Mouse (Mus musculus): ENCODE measurements around the gene Nfix.

The Nfix gene

DNA sequence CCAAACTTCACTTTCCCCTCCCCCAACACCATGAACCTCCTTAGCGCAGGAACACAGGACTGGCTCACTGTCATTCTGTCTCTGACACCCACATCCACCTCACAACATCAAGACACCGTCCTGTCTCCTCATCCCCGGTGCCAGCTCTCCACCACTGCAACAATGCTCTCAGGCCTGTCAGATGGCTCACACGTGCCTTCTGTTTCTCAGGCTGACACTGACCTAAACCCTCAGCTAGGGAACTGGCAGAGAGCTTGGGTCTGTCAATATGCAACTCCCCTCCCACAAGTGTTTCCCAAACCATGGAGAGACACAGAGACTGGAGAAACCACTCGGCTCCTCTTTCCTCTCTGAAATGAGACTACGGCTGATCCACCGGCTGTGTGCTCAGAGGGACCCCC, 39.7 kb downstream of the Nfix start:
- DNase-seq: no peak

DNA sequence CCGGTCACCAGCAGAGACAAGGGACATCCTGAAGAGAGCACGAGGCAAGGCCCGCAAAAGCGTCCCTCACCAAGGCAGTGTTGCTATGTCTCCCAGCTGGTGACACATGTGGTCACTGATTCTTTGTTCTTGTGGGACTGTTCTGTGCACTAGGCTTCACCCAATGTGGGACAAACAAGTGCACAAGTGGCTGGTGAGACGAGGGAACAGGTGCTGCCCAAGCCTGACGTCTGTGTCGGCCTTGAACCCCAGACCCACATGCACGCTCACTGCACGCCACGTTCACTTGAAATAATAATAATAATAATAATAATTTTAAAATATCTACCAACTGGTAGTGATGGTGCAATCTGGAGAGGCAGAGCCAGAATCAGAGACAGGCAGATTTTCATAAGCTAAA, 40.4 kb downstream of the Nfix start:
- DNase-seq: no peak

DNA sequence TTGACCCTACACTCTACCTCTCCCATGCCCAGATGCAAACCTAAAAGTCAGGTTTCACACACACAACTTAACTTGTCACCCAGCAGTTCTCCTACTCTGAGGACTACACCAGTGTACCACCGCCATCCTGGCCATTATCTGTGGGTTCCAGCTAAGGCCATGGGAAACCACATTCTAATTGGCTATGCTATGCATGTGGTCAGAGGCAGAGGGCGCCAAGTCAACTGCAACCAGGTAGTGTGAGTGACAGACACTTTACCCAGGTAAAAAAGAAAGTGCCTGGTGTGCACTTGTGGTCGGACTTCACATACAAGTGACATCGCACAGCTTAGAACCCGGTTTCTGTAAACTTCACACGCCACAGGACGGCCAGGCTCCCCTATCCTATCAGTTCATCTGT, 41.0 kb downstream of the Nfix start:
- DNase-seq: peak; percentile 45

DNA sequence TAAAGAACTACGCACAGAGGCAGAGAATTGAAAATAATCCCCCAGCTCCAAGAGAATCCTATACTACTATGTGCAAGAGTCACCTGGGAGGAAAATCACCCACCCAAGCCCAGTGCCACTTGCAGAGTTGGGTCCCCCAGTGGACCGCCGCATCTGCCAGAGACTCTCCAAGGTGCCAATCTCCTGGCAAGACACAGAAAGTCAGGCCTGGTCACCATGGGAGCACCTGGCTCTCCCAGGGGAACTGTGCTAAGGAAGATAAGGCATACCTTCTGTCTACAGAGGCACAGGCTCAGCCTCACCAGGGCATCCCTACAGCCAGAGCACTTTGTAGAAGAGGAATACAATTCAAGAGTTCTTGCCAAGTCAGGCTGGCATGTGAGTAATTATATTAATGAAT, 41.8 kb downstream of the Nfix start:
- no peak for DNase-seq

DNA sequence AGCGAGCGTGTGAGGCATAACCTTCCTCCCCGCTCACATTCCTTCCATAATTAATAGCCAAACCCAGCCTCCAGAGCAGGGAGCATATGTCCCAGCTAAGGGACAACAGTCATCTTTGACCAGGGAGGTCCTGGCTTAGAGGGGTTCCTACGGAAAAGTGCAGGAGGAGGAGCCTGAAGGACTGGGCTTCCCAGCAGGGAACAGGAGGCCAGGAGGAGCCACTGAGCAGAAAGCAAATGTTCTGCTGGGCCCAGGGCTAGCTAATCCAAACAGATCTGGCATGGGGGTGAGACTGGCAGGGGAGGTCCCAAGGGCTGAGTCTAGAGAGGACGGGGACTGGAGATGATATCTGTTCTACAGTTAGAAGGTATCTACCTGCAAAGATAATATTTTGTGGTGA, 42.6 kb downstream of the Nfix start:
- no peak for DNase-seq

DNA sequence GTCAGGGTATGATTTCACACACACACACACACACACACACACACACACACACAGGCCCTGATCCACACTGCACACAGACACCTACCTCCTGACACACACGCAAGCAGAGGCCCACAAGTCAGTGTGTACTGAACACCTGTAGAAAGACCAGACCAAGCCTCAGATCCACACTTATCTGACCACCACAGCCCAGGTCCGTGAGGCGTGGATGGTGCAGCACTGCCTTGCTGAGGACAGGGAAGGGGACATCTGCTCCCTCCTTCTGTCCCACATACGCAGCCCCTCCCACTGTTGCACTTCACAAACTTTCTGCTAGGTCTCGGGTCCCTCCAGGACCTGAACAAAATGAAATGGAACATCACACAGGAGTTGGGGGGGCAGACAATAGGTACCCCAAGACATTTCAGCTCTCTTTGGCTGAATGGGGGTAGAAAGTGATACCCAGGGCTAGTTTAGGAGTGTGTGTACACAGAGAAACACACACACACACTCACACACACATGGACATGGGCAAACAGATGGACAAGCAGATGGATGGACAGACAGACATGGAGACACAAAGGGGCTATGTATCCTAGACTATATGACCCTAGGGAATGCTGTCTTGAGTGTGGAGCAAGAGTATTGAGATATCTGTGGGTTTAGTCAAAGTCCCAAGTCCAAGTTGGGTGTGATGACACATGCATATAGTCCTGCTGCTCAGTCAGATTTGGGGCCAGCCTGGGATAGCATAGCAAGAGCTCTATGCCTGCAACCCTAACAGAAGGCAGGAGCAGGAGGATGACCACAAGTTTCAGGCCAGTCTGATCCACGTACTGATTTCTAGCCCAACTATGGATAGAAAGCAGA, 47.2 kb downstream of the Nfix start:
- DNase-seq: no peak

DNA sequence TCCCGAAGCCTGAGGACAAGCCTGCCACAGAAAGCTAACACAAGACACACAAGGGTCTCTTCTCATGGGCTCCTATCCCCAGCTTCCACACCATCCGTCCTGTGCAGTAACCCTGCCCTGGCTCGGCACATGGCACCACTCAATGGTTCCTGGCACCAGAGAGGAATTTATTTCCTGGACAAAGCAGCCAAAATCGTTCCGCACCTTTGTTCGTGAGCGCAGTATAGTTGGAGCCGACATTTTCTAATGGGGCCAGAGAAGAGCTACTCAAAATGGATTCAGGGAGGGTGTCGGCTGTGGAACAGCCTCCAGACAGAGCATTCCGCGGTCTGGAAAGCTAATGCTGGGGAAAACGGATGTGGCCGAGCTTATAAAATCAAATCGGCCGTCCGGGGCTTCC, 50.6 kb downstream of the Nfix start:
- DNase-seq: no peak

DNA sequence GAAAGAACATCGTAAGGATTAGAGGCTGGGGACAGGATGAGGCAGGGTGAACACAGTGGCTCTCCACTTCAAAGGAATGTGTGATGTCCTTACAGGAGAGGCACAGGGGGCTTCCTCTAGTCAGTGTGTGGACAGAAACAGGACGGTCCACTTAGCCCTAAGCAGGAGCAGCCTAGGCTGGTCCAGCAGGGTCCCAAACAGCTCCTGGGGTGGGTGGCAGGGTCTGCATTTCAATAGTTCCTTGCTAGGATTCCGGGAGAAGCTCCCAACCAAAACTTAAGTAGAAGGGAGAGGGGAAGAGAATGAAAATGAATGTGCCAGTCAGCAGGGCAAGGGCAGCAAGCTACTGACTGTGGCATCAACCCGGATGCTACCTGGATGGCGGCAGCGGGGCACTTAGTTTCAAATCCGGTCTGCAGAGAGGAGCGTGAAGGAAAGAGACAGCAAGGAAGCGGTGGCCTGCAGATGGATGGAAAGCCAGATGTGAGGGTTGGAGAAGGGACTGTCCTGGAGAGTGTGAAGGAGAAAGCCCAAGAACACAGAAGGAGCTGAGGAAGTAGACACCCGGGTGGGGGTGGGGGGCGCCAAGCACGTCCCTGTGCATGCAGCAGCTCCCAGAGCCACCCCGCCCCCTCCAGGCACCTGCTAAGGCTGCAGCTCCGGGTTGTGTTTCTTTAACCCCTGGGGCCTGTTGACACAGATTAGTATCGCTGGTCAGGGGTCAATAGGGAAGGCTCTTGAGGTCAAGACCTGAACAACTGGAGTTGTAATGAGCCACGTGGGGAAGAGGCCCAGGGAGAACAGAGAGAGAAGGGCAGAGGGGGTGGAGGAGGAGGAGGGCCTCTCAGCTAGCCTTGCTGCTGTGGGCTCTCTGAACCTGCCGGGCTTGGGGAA, 54.9 kb downstream of the Nfix start:
- no peak for DNase-seq

DNA sequence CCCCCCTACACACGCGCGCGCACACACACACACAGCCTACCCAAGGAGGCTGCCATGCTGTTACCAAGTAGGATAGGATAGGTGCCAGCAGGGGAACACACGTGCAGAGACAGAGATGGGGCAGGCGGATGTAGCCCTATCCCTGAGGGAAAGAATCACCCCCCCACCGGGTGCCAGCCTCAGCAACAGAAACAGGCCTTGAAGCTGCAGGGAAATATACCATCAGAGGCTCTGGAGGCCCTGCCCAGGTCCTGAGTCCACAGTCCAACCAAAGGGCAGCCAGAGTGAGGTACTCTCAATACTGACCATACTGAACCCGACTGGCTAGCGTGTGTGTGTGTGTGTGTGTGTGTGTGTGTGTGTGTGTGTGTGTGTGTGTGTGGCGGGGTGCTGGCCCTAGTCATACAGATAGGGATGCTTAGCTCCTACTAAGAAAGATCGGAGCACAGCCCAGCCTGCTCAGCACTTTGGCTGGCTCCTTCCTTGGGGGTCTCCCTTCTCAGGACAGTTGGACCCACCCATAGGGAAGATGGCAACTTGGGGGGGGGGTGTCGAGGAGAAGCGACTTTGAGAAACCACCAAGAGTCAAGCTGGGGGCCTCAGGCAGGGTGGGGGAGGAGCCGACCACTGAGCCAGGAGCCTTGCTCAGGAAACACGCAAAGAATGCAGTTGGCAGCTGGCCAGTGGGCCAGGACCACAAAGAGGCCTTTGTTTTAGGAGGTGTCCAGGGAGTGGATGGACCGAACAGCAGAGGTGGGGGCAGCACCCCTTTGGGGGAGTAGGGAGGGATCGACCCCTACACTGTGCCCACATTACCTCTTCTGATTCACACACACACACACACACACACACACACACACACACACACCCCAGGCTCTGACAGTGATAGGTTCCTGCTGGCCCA, 56.4 kb downstream of the Nfix start:
- peak; percentile 62 for DNase-seq

DNA sequence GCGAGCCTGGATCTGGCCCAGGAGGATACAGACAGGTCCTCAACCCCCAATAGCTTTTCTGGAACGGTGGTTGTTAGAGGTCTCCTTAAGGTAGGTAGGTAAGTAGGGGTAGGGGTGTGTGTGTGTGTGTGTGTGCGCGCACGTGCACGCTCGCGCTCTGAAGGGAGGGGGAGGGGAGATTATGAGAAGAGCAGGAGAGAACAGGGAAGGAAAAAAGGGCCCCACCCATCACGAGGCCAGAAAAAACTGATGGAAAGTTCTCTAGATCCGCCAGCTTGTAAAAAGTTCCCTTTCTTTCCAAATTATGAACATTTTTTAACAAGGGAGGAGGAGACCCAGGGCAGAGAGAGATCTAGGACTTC, 57.1 kb downstream of the Nfix start:
- no peak for DNase-seq

DNA sequence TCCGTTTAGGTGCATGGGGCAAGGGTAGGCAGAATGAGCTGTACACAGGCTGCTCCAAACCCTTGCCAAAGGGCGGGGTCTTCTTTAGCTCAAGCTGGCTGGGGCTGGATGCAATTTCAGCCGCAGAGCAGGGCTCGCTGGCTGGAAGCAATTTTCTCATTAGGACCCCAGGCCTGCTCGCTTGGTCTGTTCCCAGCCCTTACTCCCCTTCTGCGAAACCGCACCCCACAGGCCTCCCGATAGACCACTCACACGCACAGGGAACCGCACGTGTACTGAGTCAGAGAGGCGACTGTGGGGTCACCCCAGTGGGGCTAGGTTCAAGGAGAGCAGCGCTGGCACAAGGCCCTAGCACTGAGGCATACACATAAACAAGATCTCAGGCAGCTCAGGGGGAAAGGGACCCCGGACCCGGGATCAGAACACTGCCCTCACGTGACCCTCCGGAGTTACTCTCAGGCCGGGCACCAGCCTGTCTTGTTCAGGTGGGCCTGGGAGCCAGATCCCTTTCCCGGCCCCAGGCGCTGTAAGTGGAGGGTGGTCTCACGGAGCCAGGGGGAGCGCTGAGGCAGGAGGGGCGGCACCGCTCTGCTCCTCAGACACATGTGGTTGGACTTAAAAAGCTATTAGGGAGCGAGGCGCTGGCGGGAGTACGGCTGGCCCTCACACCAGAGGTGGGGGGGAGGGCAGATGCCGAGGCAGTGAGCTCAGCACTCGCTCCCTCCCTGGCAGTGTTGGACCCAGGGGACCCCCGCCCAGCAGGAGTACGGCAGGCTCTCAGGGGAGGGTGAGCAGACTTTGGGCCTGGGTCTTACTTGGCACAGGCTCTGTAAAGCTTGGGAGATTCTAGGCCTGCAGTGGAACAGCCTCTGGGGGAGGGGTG, 57.7 kb downstream of the Nfix start:
- no peak for DNase-seq

DNA sequence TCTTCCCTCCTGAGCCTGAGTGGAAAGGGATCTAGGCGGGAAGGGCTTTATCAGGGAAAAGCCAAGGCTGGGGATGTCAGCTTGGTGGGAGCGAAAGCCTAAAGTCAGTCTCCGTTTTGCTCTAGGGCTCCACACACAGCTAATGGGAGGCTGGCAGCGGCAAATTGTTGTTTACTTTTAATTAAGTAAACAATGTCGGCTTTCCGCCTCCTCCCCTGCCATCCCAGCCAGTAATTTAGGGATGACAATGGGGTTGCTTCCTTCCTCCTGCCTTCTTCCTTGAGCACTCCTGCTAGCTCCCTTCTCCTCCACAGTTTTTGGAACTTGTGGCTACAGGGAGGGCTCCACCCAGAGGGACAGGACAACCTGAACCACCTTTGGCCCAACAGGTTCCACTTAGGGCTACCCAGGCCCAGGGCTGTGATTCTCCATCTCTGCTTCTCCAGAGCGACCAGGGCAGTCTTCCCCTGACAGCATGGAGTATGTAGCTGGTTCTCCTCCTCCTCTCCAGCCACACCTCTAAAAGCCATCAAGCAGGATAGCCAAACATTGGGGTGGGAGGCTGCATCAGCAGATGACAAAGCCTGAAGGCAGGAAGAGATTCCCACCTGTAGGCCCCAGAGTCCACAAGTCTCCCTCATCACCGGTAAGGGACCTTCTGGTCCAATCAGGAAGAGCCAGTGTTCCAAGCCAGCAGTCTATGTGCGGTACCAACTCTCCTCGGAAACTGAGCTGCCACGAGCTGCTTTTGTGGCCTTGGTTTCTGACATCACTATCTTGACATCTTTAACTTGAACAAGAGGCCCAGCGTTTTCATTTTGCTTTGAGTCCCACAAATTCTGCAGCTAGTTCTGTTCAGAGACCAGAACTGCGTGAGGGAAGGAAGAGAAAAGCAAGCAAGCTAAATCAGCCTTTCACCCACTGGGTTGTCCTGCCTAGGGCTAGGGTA, 59.0 kb downstream of the Nfix start:
- DNase-seq: no peak

DNA sequence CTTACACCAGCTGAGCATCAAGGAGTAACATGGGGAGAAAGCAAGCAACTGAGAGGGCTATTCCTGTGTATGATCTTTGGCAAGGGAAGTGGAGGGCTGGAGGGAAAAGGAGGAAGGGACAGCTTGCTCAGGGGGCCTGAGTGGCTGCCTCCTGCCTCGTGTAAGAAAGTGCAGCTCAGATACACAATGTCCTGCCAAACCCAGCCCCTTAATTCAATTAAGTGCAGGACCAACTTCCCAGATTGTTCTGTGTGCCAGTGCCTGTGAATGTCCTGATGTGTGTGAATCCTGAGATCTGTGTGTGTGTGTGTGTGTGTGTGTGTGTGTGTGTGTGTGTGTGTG, 60.8 kb downstream of the Nfix start:
- DNase-seq: no peak

DNA sequence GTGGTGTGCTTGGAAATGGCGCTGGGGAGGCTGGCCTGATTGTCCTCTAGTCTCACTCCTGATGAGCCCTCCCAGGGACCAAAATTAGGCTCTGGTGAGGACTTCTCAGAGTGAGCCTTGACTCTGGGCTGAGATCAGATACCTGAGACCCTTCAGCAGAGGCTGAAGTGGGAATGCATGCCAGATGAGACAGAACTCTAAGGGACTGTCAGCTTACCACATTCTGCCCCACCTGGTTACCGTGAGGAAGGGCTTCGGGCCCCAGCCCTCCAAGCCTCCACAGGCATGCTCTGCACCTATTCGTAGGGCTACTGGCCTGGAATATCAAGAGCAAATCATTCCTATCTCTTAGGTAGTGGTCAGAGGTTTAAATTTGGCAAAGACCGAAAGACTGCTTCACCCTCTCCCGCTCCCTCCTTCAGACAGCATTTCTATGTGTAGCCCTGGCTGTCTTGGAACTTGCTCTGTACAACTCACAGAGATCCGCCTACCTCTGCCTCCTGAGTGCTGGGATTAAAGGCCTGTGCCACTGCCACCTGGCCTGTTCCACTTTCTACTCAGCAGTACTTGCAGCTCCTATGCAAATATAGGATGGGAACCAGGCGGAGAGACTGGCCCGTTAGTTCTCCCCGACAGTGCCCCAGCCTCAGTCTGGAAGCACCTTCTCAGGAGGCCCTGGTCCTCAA, 61.3 kb downstream of the Nfix start:
- DNase-seq: no peak

DNA sequence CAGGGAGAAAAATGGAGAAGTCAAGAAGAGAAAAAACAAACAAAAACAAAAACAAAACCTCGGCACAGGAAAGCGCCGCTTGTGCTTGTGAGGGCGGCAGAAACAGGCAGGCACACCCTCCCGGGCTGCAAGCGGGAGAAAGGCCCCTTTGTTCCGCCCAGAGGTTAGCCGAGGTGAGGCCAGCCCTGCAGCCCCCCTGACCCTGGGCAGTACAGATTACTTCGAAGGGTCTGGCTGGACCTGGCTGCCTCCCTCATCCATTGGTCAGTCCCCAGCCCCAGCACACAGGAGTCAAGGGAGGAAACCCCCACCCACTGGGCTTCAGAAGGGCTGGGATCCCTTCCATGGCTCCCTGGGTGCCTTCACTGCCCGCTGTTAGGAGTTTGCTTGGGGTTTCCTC, 61.9 kb downstream of the Nfix start:
- no peak for DNase-seq

DNA sequence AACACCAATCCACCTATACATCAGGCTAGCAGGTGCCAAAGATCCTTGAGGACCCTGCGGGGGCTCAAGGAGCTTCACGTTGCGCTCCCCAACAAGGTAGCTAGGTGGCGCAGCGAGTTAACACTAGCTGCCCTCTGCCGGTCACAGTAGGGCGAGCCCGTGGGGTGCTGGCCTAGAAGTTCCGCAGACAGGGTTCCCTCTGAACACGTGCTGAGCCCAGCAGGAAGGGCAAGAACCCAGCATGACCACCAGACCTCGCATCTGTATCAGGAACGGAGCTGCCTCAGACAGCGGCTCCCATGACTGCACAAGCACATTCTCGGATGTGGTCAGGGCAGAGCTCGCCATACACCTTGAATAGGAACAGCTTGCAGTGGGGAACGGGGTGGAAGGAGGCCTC, 62.5 kb downstream of the Nfix start:
- DNase-seq: peak; percentile 74

DNA sequence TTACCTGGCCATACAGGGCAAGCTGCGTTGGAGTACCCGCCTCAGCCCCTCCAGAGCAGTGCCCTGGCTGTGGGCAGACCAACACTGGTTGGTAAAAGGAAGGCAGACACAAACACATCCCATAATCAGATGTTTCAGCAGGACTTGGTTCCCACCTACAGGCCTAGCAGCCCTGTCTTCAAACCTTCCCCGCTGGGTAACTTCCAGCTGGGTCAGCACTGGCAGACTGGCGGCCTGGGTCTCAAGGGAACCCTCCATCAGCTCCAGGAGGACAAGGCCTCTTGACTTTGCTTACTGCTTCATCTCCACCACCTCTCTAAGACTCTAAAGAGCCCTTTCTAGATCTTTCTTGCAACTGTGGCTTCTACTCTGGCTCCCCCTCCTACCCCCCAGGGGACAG, 63.6 kb downstream of the Nfix start:
- no peak for DNase-seq

DNA sequence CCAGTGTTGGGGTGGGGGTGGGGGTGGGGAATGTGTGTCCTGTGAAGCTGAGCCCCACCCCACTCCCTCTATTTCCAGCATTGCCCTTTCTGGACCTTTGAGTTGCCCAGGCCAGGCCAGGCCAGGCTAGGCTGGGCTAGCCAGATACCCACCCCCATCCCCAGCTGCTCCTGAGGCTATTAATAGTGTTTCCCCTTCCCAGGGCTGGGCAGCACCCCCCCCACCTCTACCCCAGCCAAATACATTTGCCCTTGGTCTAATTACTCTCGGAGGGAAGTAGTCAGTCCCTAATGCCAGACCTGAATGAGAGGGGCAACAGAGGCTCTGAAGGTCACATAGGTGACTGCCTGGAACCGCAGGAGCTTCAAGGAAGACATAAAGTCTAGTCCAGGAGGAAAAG, 64.5 kb downstream of the Nfix start:
- DNase-seq: no peak

DNA sequence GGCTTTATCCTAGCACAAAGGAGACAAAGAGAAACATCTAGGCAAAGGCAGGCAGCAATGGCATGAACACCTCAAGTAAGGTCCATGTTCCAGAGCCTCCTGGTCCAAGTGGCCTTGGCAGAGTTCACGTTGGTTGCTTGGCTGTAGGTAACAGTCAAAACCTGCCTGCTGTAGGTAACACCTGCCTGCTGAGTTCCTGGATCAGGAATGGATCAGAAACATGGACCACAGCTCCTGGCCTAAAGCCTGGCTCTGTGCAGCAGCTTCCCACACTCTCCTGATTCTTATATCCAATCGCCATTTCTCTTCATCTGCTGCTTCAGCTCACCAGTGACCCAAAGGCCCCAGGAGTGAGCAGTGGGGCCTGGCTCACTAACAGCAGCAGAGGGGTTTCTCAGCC, 65.5 kb downstream of the Nfix start:
- DNase-seq: no peak

DNA sequence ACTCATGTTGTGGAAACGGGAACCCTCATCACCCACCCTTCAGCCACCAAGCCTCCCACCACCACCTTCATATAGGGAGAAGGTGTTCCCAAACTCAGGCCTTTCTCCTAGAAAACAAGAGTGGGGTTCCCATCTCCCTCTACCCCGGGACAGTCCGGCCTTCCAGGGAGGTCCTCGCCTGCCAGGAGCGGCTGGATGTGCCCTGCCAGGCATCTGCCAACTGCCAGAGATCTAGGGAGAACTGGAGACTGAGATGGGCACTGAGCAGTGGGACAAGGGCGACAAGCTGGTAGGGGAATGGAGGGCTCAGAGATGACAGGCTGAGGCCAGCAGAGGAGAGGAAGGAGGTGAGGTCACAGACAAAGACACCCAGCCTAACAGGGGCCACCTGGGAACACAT, 66.2 kb downstream of the Nfix start:
- DNase-seq: no peak

DNA sequence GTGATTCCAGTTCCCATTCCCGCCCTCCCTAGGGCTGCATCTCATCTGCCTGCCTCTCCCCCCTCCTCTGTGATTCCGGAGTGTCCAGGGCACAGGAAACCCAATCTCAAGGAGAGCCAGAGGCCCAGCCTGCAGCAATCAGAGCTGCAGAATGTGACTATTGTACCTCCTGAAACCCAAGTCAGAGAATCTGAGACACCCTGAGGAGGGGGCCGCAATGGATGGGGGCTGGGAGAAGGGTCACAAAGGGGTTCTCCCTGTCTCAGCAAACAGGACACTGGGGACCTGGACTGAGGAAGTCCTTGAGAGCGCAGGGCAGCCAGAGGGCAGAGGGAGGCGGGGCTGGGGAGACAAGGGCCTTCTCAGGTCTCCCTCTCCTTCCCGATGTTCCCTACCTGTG, 67.1 kb downstream of the Nfix start:
- DNase-seq: no peak
